Mouse (Mus musculus) kidney, postnatal 0 days (tissue): Measurements from ENCODE around the gene Olfr746. TPM values are rescaled to one million over a fixed set of nuclear protein-coding genes. Genes with fewer than 3 reads are reported as not detected.

ENCODE experiments used
- ATAC-seq: fragments of 200-750 bp; cut with Nextera tagmentation; replicated peaks from 2 replicates; pipeline ENCODE4 v1.8.0; 2017; ENCODE audit warnings: low read depth, moderate number of reproducible peaks, moderate TSS enrichment, moderate library complexity; ENCODE audit not compliant: low FRiP score
- DNase-seq: peaks from one replicate; pipeline ENCODE4 v3.0.0-alpha.2; 2016; ENCODE audit warnings: low spot score
- H3K27ac ChIP-seq: fragments of 300-500 bp; sonication (generic); 2 replicates; pipeline ENCODE4 v1.5.1; 2014; ENCODE audit warnings: mild to moderate bottlenecking
- H3K27me3 ChIP-seq: fragments of 300-500 bp; sonication (generic); 2 replicates; pipeline ENCODE4 v1.6.1; 2014; ENCODE audit warnings: low read length, mixed read lengths; ENCODE audit not compliant: insufficient read depth
- H3K36me3 ChIP-seq: fragments of 300-500 bp; sonication (generic); 2 replicates; pipeline ENCODE4 v1.6.1; 2014; ENCODE audit warnings: low read length, mixed read lengths; ENCODE audit not compliant: insufficient read depth
- H3K4me1 ChIP-seq: fragments of 300-500 bp; sonication (generic); replicated peaks from 2 replicates; pipeline ENCODE4 v1.6.1; 2014; ENCODE audit warnings: antibody characterized with exemption, low read length, mixed read lengths; ENCODE audit not compliant: insufficient read depth
- H3K4me2 ChIP-seq: fragments of 300-500 bp; sonication (generic); 2 replicates; pipeline ENCODE4 v1.6.1; 2014; ENCODE audit warnings: mild to moderate bottlenecking, low read length, moderate library complexity, mixed read lengths
- H3K4me3 ChIP-seq: fragments of 300-500 bp; sonication (generic); replicated peaks from 2 replicates; pipeline ENCODE4 v1.5.1; 2014; ENCODE audit warnings: low read depth, low read length
- H3K9ac ChIP-seq: fragments of 300-500 bp; sonication (generic); 2 replicates; pipeline ENCODE4 v1.6.1; 2014; ENCODE audit warnings: low read depth, low read length
- H3K9me3 ChIP-seq: fragments of 300-500 bp; sonication (generic); replicated peaks from 2 replicates; pipeline ENCODE4 v1.6.1; 2016; ENCODE audit warnings: low read length, inconsistent platforms, mixed read lengths
- CTCF ChIP-seq: IDR thresholded peaks from 2 replicates; pipeline ENCODE4 v1.5.1; 2016; ENCODE audit warnings: antibody characterized with exemption, low read depth, mild to moderate bottlenecking, moderate library complexity
- WGBS: fragments of 180-500 bp; shearing (Covaris S2); extraction: QIAGEN DNeasy Blood & Tissue Kit; methylation state at CpG from one replicate; pipeline ENCODE4 v1.1.7; 2014; 5-methylcytosine and 5-hydroxymethylcytosine counted together
- polyA plus RNA-seq: library from polyadenylated mRNA; unstranded; fragments of >200 nt; fragmentation: Nextera tagmentation; extraction: Ambion mirVana; gene quantifications from 2 replicates; pipeline ENCODE4 v1.2.1, GENCODE M21; 2015

Gene Olfr746
- polyA plus RNA-seq: not detected in 2 replicates

- Histone ChIP-seq H3K9ac (no peak within 1 kb of the TSS), H3K27me3 (no peaks in the 10 kb centered on the region), H3K36me3 (no peaks in the 10 kb centered on the region), H3K4me1 (no peaks in the 10 kb centered on the region), H3K4me3 (no peak within 1 kb of the TSS), H3K27ac (no peak within 1 kb of the TSS), H3K9me3 (no peaks in the 10 kb centered on the region), H3K4me2 (no peak within 1 kb of the TSS)
- TF ChIP-seq CTCF: no peak
- ATAC-seq (no peak), DNase-seq (no peak)
These were observed at the start of gene Olfr746 for GRCm38 (mm10) chr14:50646783-50647182. Gene Olfr746 (plus strand): TSS chr14:50647083.

- ATAC-seq (no peak), DNase-seq (no peak)
- H3K27ac ChIP-seq: no peak within 1 kb of the TSS
- no peaks in the 10 kb centered on the region for H3K36me3 ChIP-seq
- H3K4me1 ChIP-seq: no peaks in the 10 kb centered on the region
- TF ChIP-seq CTCF: no peak
- H3K9me3 ChIP-seq: no peaks in the 10 kb centered on the region; the same call in 1 of the 2 replicates
- H3K4me3 ChIP-seq: no peak within 1 kb of the TSS
- no peaks in the 10 kb centered on the region for H3K27me3 ChIP-seq
- H3K4me2 ChIP-seq: no peak within 1 kb of the TSS
- H3K9ac ChIP-seq: no peak within 1 kb of the TSS
- 89% methylated on average over 2 of the region's 2 CpGs for WGBS
These were observed 32.3 kb upstream of the Olfr746 start, which contains the start of gene Olfr744 for GRCm38 (mm10) chr14:50614579-50614978. Gene Olfr744 (plus strand): TSS chr14:50614879.

GRCm38 (mm10) chr14:50639088-50639487, 7.8 kb upstream of the Olfr746 start, which contains the start of gene Olfr745:
Gene Olfr745 (plus strand): TSS chr14:50639388.
- DNase-seq (no peak), ATAC-seq (no peak)
- no peak for TF ChIP-seq CTCF
- Histone ChIP-seq H3K4me3 (no peak within 1 kb of the TSS), H3K4me2 (no peak within 1 kb of the TSS), H3K9me3 (no peaks in the 10 kb centered on the region), H3K36me3 (no peaks in the 10 kb centered on the region), H3K27ac (no peak within 1 kb of the TSS), H3K9ac (no peak within 1 kb of the TSS), H3K4me1 (no peaks in the 10 kb centered on the region), H3K27me3 (no peaks in the 10 kb centered on the region)
- WGBS: 81% methylated on average over 2 of the region's 2 CpGs

GRCm38 (mm10) chr14:50693106-50693505, 46.2 kb downstream of the Olfr746 start, which contains the start of gene Olfr747:
Gene Olfr747 (minus strand): TSS chr14:50693206.
- H3K4me1 ChIP-seq: no peaks in the 10 kb centered on the region
- DNase-seq (no peak), ATAC-seq (no peak)
- no peak within 1 kb of the TSS for H3K4me3 ChIP-seq
- TF ChIP-seq CTCF: no peak
- H3K27ac ChIP-seq: no peak within 1 kb of the TSS
- WGBS: 88% methylated on average over 3 of the region's 3 CpGs
- H3K4me2 ChIP-seq: no peak within 1 kb of the TSS
- no peaks in the 10 kb centered on the region for H3K27me3 ChIP-seq
- H3K36me3 ChIP-seq: no peaks in the 10 kb centered on the region
- H3K9me3 ChIP-seq: no peaks in the 10 kb centered on the region
- no peak within 1 kb of the TSS for H3K9ac ChIP-seq

Other genes starting within 250 kb of the Olfr746 start
- gene Olfr738, start 239.5 kb upstream of the Olfr746 start, polyA plus RNA-seq: not detected in 2 replicates
- not detected in 2 replicates for gene Olfr739, start 228.5 kb upstream of the Olfr746 start, polyA plus RNA-seq
- not detected in 2 replicates for gene Olfr740, start 201.5 kb upstream of the Olfr746 start, polyA plus RNA-seq
- not detected in 2 replicates for gene Olfr741, start 174.3 kb upstream of the Olfr746 start, polyA plus RNA-seq
- not detected in 2 replicates for gene Olfr742, start 143.5 kb upstream of the Olfr746 start, polyA plus RNA-seq
- gene Olfr743, start 125.2 kb upstream of the Olfr746 start, polyA plus RNA-seq: not detected in 2 replicates
- gene Olfr744, start 32.2 kb upstream of the Olfr746 start, polyA plus RNA-seq: not detected in 2 replicates
- gene Olfr745, start 7.7 kb upstream of the Olfr746 start, polyA plus RNA-seq: not detected in 2 replicates
- gene Olfr747, start 46.1 kb downstream of the Olfr746 start, polyA plus RNA-seq: not detected in 2 replicates
- not detected in 2 replicates for gene Olfr748, start 60.3 kb downstream of the Olfr746 start, polyA plus RNA-seq
- gene Olfr749, start 98.0 kb downstream of the Olfr746 start, polyA plus RNA-seq: not detected in 2 replicates
- 58.4 and 65.4 TPM in 2 replicates for gene Ttc5, start 138.4 kb downstream of the Olfr746 start, polyA plus RNA-seq
- not detected in 2 replicates for gene Ccnb1ip1, start 160.6 kb downstream of the Olfr746 start, polyA plus RNA-seq
- 49.0 and 50.3 TPM in 2 replicates for gene Parp2, start 160.8 kb downstream of the Olfr746 start, polyA plus RNA-seq
- gene Tep1, start 223.5 kb downstream of the Olfr746 start, polyA plus RNA-seq: 8.4 and 10.9 TPM in 2 replicates